Mouse (Mus musculus) stomach, embryonic 16.5 days (tissue): ENCODE measurements at regions not wholly inside any gene's neighbourhood (a gene's known extent, or its start where the extent isn't known, plus 50 kb on each side); places are given as distances from the start of the nearest gene placed in this dataset. TPM values are rescaled to one million over a fixed set of nuclear protein-coding genes. Genes with fewer than 3 reads are reported as not detected.

Source experiments
- ATAC-seq: fragments of 200-750 bp; cut with Nextera tagmentation; 2 replicates; pipeline ENCODE4 v1.8.0; 2017; ENCODE audit warnings: moderate number of reproducible peaks, moderate TSS enrichment; ENCODE audit not compliant: insufficient read depth, low FRiP score
- H3K27ac ChIP-seq: fragments of 300-500 bp; sonication (generic); 2 replicates; pipeline ENCODE4 v1.5.1; 2014; ENCODE audit warnings: low read length
- H3K27me3 ChIP-seq: fragments of 300-500 bp; sonication (generic); 2 replicates; pipeline ENCODE4 v1.6.1; 2014; ENCODE audit warnings: low read length, control low read depth, mixed read lengths; ENCODE audit not compliant: control insufficient read depth, insufficient read depth
- H3K36me3 ChIP-seq: fragments of 300-500 bp; sonication (generic); 2 replicates; pipeline ENCODE4 v1.6.1; 2014; ENCODE audit warnings: low read length; ENCODE audit not compliant: control insufficient read depth, insufficient read depth
- H3K4me1 ChIP-seq: fragments of 300-500 bp; sonication (generic); 2 replicates; pipeline ENCODE4 v1.6.1; 2014; ENCODE audit warnings: low read length, control low read depth, mixed read lengths; ENCODE audit not compliant: control insufficient read depth, insufficient read depth
- H3K4me2 ChIP-seq: fragments of 300-500 bp; sonication (generic); 2 replicates; pipeline ENCODE4 v1.6.1; 2014; ENCODE audit warnings: low read depth, low read length, mixed read lengths
- H3K4me3 ChIP-seq: fragments of 300-500 bp; sonication (generic); replicated peaks from 2 replicates; pipeline ENCODE4 v1.5.1; 2014; ENCODE audit warnings: mild to moderate bottlenecking, low read length
- H3K9ac ChIP-seq: fragments of 300-500 bp; sonication (generic); 2 replicates; pipeline ENCODE4 v1.6.1; 2014; ENCODE audit warnings: low read length
- H3K9me3 ChIP-seq: fragments of 300-500 bp; sonication (generic); replicated peaks from 2 replicates; pipeline ENCODE4 v1.6.1; 2016; ENCODE audit warnings: low read length, control low read depth; ENCODE audit not compliant: control insufficient read depth
- WGBS: fragments of 180-500 bp; shearing (Covaris S2); extraction: QIAGEN DNeasy Blood & Tissue Kit; methylation state at CpG from one replicate; pipeline ENCODE4 v1.1.7; 2014; 5-methylcytosine and 5-hydroxymethylcytosine counted together
- microRNA-seq: library from miRNA; unstranded; fragments of <30 nt; microRNA quantifications from one replicate; pipeline ENCODE4, GENCODE M21; 2016

- H3K9me3 ChIP-seq: no peaks in the 10 kb centered on the region
- no peaks in the 10 kb centered on the region for H3K27me3 ChIP-seq
- ATAC-seq: no peak
- H3K9ac ChIP-seq: no peak overlapping the region
- no peak overlapping the region for H3K4me2 ChIP-seq
- H3K36me3 ChIP-seq: no peaks in the 10 kb centered on the region
- H3K27ac ChIP-seq: no peak overlapping the region
- H3K4me3 ChIP-seq: no peak overlapping the region
- H3K4me1 ChIP-seq: no peaks in the 10 kb centered on the region
Measured at GRCm38 (mm10) chr4:93444666-93445065, 109.4 kb upstream of the Tusc1 start.

- H3K36me3 ChIP-seq: no peaks in the 10 kb centered on the region
- H3K4me2 ChIP-seq: no peak overlapping the region
- no peak overlapping the region for H3K27ac ChIP-seq
- no peak overlapping the region for H3K4me3 ChIP-seq
- H3K27me3 ChIP-seq: no peaks in the 10 kb centered on the region
- no peak overlapping the region for H3K9ac ChIP-seq
- H3K9me3 ChIP-seq: no peaks in the 10 kb centered on the region
- WGBS: 56% methylated on average over 3 of the region's 3 CpGs
- H3K4me1 ChIP-seq: no peaks in the 10 kb centered on the region
- ATAC-seq: no peak
Measured at GRCm38 (mm10) chr4:93438587-93439336, 103.5 kb upstream of the Tusc1 start.

GRCm38 (mm10) chr4:93437386-93438130, 102.2 kb upstream of the Tusc1 start:
- no peaks in the 10 kb centered on the region for H3K36me3 ChIP-seq
- no peaks in the 10 kb centered on the region for H3K9me3 ChIP-seq
- H3K4me2 ChIP-seq: no peak overlapping the region
- 44% methylated on average over 3 of the region's 3 CpGs for WGBS
- H3K27ac ChIP-seq: no peak overlapping the region
- no peaks in the 10 kb centered on the region for H3K27me3 ChIP-seq
- H3K4me1 ChIP-seq: no peaks in the 10 kb centered on the region
- H3K4me3 ChIP-seq: no peak overlapping the region
- no peak for ATAC-seq
- H3K9ac ChIP-seq: no peak overlapping the region

GRCm38 (mm10) chr4:93412695-93413094, 77.4 kb upstream of the Tusc1 start:
- Histone ChIP-seq H3K4me1 (no peaks in the 10 kb centered on the region), H3K4me3 (no peak overlapping the region), H3K27ac (no peak overlapping the region), H3K36me3 (no peaks in the 10 kb centered on the region), H3K9ac (no peak overlapping the region), H3K4me2 (no peak overlapping the region), H3K27me3 (no peaks in the 10 kb centered on the region), H3K9me3 (no peaks in the 10 kb centered on the region)
- no peak for ATAC-seq

- 34% methylated on average over 2 of the region's 2 CpGs for WGBS
- no peaks in the 10 kb centered on the region for H3K9me3 ChIP-seq
- H3K9ac ChIP-seq: no peak overlapping the region
- H3K4me1 ChIP-seq: no peaks in the 10 kb centered on the region
- no peak overlapping the region for H3K4me2 ChIP-seq
- no peak for ATAC-seq
- no peaks in the 10 kb centered on the region for H3K27me3 ChIP-seq
- no peaks in the 10 kb centered on the region for H3K36me3 ChIP-seq
- no peak overlapping the region for H3K27ac ChIP-seq
- H3K4me3 ChIP-seq: no peak overlapping the region
Measured at GRCm38 (mm10) chr4:93406876-93407275, 71.6 kb upstream of the Tusc1 start.

GRCm38 (mm10) chr4:93400579-93400978, 65.3 kb upstream of the Tusc1 start:
- no peak for ATAC-seq
- H3K4me3 ChIP-seq: no peak overlapping the region
- H3K4me1 ChIP-seq: no peaks in the 10 kb centered on the region
- H3K9me3 ChIP-seq: no peaks in the 10 kb centered on the region
- H3K4me2 ChIP-seq: no peak overlapping the region
- no peak overlapping the region for H3K27ac ChIP-seq
- H3K27me3 ChIP-seq: no peaks in the 10 kb centered on the region
- no peak overlapping the region for H3K9ac ChIP-seq
- no peaks in the 10 kb centered on the region for H3K36me3 ChIP-seq

Small RNAs in the stretch of these regions (microRNA-seq; reads per million reads assigned to microRNA genes)
- gene Gm22619: not detected
